Mouse (Mus musculus) limb, embryonic 12.5 days (tissue): ENCODE results near the gene Cmtm8. TPM values are rescaled to one million over a fixed set of nuclear protein-coding genes. Genes with fewer than 3 reads are reported as not detected.

Experiments used
- ATAC-seq: fragments of 200-750 bp; cut with Nextera tagmentation; 2 replicates; pipeline ENCODE4 v1.8.0; 2017; ENCODE audit warnings: low read depth, moderate TSS enrichment; ENCODE audit not compliant: insufficient number of reproducible peaks, insufficient read depth, low FRiP score, low TSS enrichment
- H3K27ac ChIP-seq: fragments of 300-500 bp; sonication (generic); 2 replicates; pipeline ENCODE4 v1.5.1; 2016; ENCODE audit warnings: mild to moderate bottlenecking, moderate library complexity
- H3K27me3 ChIP-seq: fragments of 300-500 bp; sonication (generic); 2 replicates; pipeline ENCODE4 v1.6.1; 2016; ENCODE audit warnings: mild to moderate bottlenecking, moderate library complexity
- H3K36me3 ChIP-seq: fragments of 300-500 bp; sonication (generic); 2 replicates; pipeline ENCODE4 v1.6.1; 2016; ENCODE audit warnings: mild to moderate bottlenecking, moderate library complexity
- H3K4me1 ChIP-seq: fragments of 300-500 bp; sonication (generic); replicated peaks from 2 replicates; pipeline ENCODE4 v1.6.1; 2016
- H3K4me2 ChIP-seq: fragments of 300-500 bp; sonication (generic); 2 replicates; pipeline ENCODE4 v1.6.1; 2016; ENCODE audit warnings: mild to moderate bottlenecking, moderate library complexity
- H3K4me3 ChIP-seq: fragments of 300-500 bp; sonication (generic); replicated peaks from 2 replicates; pipeline ENCODE4 v1.5.1; 2016; ENCODE audit warnings: mild to moderate bottlenecking
- H3K9ac ChIP-seq: fragments of 300-500 bp; sonication (generic); replicated peaks from 2 replicates; pipeline ENCODE4 v1.6.1; 2016; ENCODE audit warnings: mild to moderate bottlenecking, moderate library complexity
- H3K9me3 ChIP-seq: fragments of 300-500 bp; sonication (generic); 2 replicates; pipeline ENCODE4 v1.6.1; 2016; ENCODE audit warnings: mild to moderate bottlenecking, moderate library complexity
- WGBS: fragments of 180-500 bp; shearing (Covaris S2); methylation state at CpG from one replicate; pipeline ENCODE4 v1.1.7; 2016; 5-methylcytosine and 5-hydroxymethylcytosine counted together
- polyA plus RNA-seq: library from polyadenylated mRNA; unstranded; fragments of >200 nt; fragmentation: Nextera tagmentation; extraction: Ambion mirVana; gene quantifications from 2 replicates; pipeline ENCODE4 v1.2.1, GENCODE M21; 2016

Gene Cmtm8
- polyA plus RNA-seq, 1 experiment from 2014 or later: 20.1 TPM

- Histone ChIP-seq H3K27me3 (no peaks in the 10 kb centered on the region; the same call in 1 of the 2 replicates), H3K4me2 (no peak overlapping the region), H3K36me3 (no peaks in the 10 kb centered on the region), H3K27ac (no peak overlapping the region), H3K4me3 (no peak overlapping the region), H3K9ac (no peak overlapping the region), H3K4me1 (peaks cover 6% of the 10 kb centered on the region; the same call in 1 of the 2 replicates), H3K9me3 (no peaks in the 10 kb centered on the region)
- no peak for ATAC-seq
- WGBS: 33% methylated on average over 10 of the region's 10 CpGs
These were observed 44.4 kb downstream of the Cmtm8 start for GRCm38 (mm10) chr9:114799498-114800107.

DNA sequence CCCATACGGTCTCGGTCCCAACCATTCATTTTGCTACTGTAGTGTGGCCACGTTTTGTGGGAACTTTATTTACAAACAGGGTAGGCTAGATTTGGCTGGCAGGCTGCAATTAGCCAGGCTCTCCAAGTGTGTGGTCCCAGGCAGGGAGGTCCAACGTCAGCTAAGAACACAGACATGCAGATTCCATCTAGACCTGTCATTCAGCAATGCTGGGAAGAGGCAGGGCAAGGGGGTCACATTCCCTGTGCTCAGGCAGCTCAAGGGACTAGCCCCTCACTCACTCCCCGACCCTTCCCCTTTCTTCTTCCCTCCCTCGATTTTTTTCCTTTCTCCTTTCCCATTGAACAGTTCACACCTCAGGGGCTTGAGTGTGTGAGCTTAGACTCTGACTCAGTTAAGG, 45.1 kb downstream of the Cmtm8 start:
- ATAC-seq: no peak

GRCm38 (mm10) chr9:114797329-114798004, 46.5 kb downstream of the Cmtm8 start:
- ATAC-seq: peak; percentile 29; the same call in 1 of the 2 replicates
- Histone ChIP-seq H3K4me3 (no peak overlapping the region), H3K9me3 (no peaks in the 10 kb centered on the region), H3K4me1 (peaks cover 6% of the 10 kb centered on the region; the same call in 1 of the 2 replicates), H3K36me3 (no peaks in the 10 kb centered on the region), H3K4me2 (no peak overlapping the region), H3K27ac (no peak overlapping the region), H3K27me3 (no peaks in the 10 kb centered on the region; the same call in 1 of the 2 replicates), H3K9ac (no peak overlapping the region)
- 56% methylated on average over 11 of the region's 11 CpGs for WGBS

More for the DNA sequence above, 45.1 kb downstream of the Cmtm8 start:
- H3K4me3 ChIP-seq: no peak overlapping the region
- H3K4me2 ChIP-seq: no peak overlapping the region
- H3K9me3 ChIP-seq: no peaks in the 10 kb centered on the region
- no peaks in the 10 kb centered on the region for H3K36me3 ChIP-seq
- H3K4me1 ChIP-seq: peaks cover 6% of the 10 kb centered on the region; the same call in 1 of the 2 replicates
- H3K27ac ChIP-seq: no peak overlapping the region
- H3K9ac ChIP-seq: no peak overlapping the region
- 39% methylated on average over 6 of the region's 6 CpGs for WGBS
- H3K27me3 ChIP-seq: no peaks in the 10 kb centered on the region; the same call in 1 of the 2 replicates

DNA sequence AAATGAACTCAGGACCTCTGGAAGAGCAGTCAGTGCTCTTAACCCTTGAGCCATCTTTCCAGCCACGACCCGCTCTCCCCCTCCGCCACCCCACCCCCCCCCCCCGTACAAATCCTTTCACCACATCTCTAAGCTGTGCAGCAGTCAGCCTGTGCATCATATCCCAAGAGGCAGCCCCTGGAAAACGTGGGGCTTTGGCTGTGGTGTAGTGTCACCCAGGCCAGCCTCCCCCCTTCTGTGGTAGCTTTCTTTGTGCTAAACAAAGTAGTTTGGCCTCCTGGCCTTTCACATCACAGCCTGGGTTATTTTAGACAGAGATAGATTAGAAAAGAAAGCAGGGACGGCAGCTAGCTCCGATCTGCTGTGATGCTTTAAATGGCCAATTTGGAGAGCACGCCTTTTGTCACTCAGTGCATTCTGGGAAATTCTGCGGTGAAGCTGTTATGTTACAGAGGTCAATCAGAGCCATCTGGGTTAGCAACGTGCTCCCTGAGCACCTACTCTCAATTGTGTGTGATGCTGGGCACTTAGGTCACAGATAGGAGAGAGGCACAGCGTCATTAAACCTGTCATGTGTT, 47.4 kb downstream of the Cmtm8 start:
- H3K9ac ChIP-seq: no peak overlapping the region
- WGBS: 43% methylated on average over 11 of the region's 11 CpGs
- no peak overlapping the region for H3K4me2 ChIP-seq
- H3K27me3 ChIP-seq: no peaks in the 10 kb centered on the region; the same call in 1 of the 2 replicates
- no peak overlapping the region for H3K27ac ChIP-seq
- H3K4me1 ChIP-seq: peaks cover 6% of the 10 kb centered on the region; the same call in 1 of the 2 replicates
- H3K4me3 ChIP-seq: no peak overlapping the region
- H3K36me3 ChIP-seq: no peaks in the 10 kb centered on the region
- ATAC-seq: no peak
- no peaks in the 10 kb centered on the region for H3K9me3 ChIP-seq

- Histone ChIP-seq H3K27me3 (no peaks in the 10 kb centered on the region; the same call in 1 of the 2 replicates), H3K4me3 (no peak overlapping the region), H3K4me1 (peaks cover 6% of the 10 kb centered on the region; the same call in 1 of the 2 replicates), H3K4me2 (no peak overlapping the region), H3K9me3 (no peaks in the 10 kb centered on the region), H3K27ac (no peak overlapping the region), H3K9ac (no peak overlapping the region), H3K36me3 (no peaks in the 10 kb centered on the region)
- WGBS: 69% methylated on average over 4 of the region's 4 CpGs
- ATAC-seq: no peak
These were observed 49.5 kb downstream of the Cmtm8 start for GRCm38 (mm10) chr9:114794491-114794890.

DNA sequence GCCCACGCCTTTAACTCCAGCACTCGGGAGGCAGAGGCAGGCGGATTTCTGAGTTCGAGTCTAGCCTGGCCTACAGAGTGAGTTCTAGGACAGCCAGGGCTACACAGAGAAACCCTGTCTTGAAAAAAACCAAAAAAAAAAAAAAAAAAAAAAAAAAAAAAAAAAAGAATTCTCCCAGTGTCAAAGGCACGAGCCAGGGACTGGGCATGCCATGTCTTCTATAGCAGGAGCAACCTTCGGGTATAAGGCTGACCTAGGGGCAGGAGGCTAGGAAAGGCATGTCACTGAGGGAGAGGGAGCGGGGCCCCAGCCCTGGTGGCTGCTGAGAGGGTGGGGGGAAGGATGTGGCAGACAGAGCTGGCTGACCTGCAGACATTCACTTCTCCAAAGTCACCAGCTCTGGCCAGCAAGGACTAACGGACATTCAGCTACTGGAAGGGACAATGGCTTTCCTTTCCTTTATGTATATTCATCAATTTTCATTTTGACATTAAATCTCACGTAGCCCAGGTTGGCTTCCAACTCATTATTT, 50.1 kb downstream of the Cmtm8 start:
- WGBS: 81% methylated on average over 9 of the region's 9 CpGs
- H3K4me2 ChIP-seq: no peak overlapping the region
- H3K4me1 ChIP-seq: peaks cover 6% of the 10 kb centered on the region; the same call in 1 of the 2 replicates
- no peak overlapping the region for H3K9ac ChIP-seq
- no peaks in the 10 kb centered on the region for H3K9me3 ChIP-seq
- H3K27me3 ChIP-seq: no peaks in the 10 kb centered on the region; the same call in 1 of the 2 replicates
- no peak overlapping the region for H3K27ac ChIP-seq
- ATAC-seq: no peak
- no peaks in the 10 kb centered on the region for H3K36me3 ChIP-seq
- no peak overlapping the region for H3K4me3 ChIP-seq

GRCm38 (mm10) chr9:114789989-114790388, 54.0 kb downstream of the Cmtm8 start:
- H3K9ac ChIP-seq: no peak overlapping the region
- peaks cover 5% of the 10 kb centered on the region; the same call in 1 of the 2 replicates for H3K4me1 ChIP-seq
- no peak overlapping the region for H3K4me2 ChIP-seq
- ATAC-seq: no peak
- no peaks in the 10 kb centered on the region for H3K9me3 ChIP-seq
- WGBS: 82% methylated on average over 8 of the region's 8 CpGs
- H3K27me3 ChIP-seq: no peaks in the 10 kb centered on the region
- H3K36me3 ChIP-seq: no peaks in the 10 kb centered on the region
- H3K27ac ChIP-seq: no peak overlapping the region
- H3K4me3 ChIP-seq: no peak overlapping the region

DNA sequence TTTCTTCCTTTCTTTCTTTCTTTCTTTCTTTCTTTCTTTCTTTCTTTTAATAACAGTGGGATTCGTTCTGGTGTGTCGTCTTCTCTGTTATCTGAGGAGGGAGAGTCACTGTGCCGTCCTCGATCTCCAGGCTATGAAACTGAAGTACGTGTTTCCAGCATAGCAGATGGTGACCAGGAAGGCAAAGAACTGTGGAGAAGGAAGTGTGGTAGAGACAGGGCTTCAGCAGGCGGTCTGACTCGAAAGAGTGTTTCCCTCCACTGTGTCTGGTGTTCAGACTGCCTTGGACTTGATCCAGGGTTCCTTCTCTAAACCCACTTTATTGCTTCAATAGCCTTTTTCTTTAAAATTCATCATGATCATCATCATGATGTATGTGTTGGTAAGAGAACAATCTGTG, 54.4 kb downstream of the Cmtm8 start:
- Histone ChIP-seq H3K9ac (no peak overlapping the region), H3K4me2 (no peak overlapping the region), H3K9me3 (no peaks in the 10 kb centered on the region), H3K4me1 (peaks cover 5% of the 10 kb centered on the region; the same call in 1 of the 2 replicates), H3K4me3 (no peak overlapping the region), H3K27me3 (no peaks in the 10 kb centered on the region), H3K27ac (no peak overlapping the region), H3K36me3 (no peaks in the 10 kb centered on the region)
- WGBS: 80% methylated on average over 7 of the region's 7 CpGs
- ATAC-seq: no peak

GRCm38 (mm10) chr9:114788697-114789096, 55.3 kb downstream of the Cmtm8 start:
- 84% methylated on average over 8 of the region's 8 CpGs for WGBS
- H3K27ac ChIP-seq: no peak overlapping the region
- peaks cover 5% of the 10 kb centered on the region; the same call in 1 of the 2 replicates for H3K4me1 ChIP-seq
- no peak for ATAC-seq
- H3K36me3 ChIP-seq: no peaks in the 10 kb centered on the region
- H3K9ac ChIP-seq: no peak overlapping the region
- no peak overlapping the region for H3K4me3 ChIP-seq
- H3K27me3 ChIP-seq: no peaks in the 10 kb centered on the region
- no peak overlapping the region for H3K4me2 ChIP-seq
- no peaks in the 10 kb centered on the region for H3K9me3 ChIP-seq

DNA sequence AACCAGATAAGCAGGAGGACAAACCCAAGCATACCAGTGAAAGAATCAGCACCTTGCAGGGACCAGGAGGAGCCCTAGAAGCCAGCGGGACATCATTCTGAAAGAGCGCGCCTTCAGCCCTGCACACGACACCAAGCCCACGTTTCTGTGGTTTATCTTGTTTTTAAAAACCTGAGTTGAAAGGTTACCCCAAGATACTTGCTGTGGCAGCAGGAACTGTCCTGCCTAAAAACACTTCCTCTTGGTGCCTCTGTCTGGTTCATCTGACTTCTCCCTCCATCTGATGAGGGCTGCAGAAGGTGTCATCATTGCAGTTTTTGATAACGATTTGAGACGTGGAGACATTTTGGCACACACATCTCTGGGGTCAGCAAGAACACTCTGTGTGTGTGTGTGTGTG, 56.2 kb downstream of the Cmtm8 start:
- WGBS: 92% methylated on average over 7 of the region's 7 CpGs
- no peaks in the 10 kb centered on the region for H3K36me3 ChIP-seq
- H3K9ac ChIP-seq: no peak overlapping the region
- no peaks in the 10 kb centered on the region for H3K27me3 ChIP-seq
- no peak overlapping the region for H3K4me2 ChIP-seq
- no peaks in the 10 kb centered on the region for H3K9me3 ChIP-seq
- H3K4me1 ChIP-seq: peaks cover 5% of the 10 kb centered on the region; the same call in 1 of the 2 replicates
- no peak for ATAC-seq
- H3K27ac ChIP-seq: no peak overlapping the region
- no peak overlapping the region for H3K4me3 ChIP-seq

- Histone ChIP-seq H3K27me3 (no peaks in the 10 kb centered on the region), H3K4me3 (no peak overlapping the region), H3K9ac (no peak overlapping the region), H3K4me1 (peaks cover 5% of the 10 kb centered on the region; the same call in 1 of the 2 replicates), H3K9me3 (no peaks in the 10 kb centered on the region), H3K36me3 (no peaks in the 10 kb centered on the region), H3K4me2 (no peak overlapping the region), H3K27ac (no peak overlapping the region)
- 95% methylated on average over 5 of the region's 5 CpGs for WGBS
- ATAC-seq: no peak
These were observed 56.8 kb downstream of the Cmtm8 start for GRCm38 (mm10) chr9:114787134-114787533.
